Mouse (Mus musculus) urinary bladder, adult 2 months (tissue): Measurements from ENCODE around the gene Olfr545. TPM values are rescaled to one million over a fixed set of nuclear protein-coding genes. Genes with fewer than 3 reads are reported as not detected.
A peak's percentile ranks its signal among the peaks of the same experiment; 100 is the strongest.
"Not testable (repeated sequence)": the region's sequence is repeated elsewhere in the genome, so short reads cannot be mapped to it uniquely, and the experiment has no call there.

ENCODE experiments used
- DNase-seq: peaks from one replicate; pipeline ENCODE4 v3.0.0; 2022; ENCODE audit warnings: low spot score
- polyA plus RNA-seq: library from polyadenylated mRNA; depleted of rRNA; stranded (reverse); fragments of >200 nt; gene quantifications from 2 replicates; pipeline ENCODE4 v1.2.3, GENCODE M21; 2012; rRNA removed

Olfr545 gene
- polyA plus RNA-seq = not detected in 2 replicates

DNA sequence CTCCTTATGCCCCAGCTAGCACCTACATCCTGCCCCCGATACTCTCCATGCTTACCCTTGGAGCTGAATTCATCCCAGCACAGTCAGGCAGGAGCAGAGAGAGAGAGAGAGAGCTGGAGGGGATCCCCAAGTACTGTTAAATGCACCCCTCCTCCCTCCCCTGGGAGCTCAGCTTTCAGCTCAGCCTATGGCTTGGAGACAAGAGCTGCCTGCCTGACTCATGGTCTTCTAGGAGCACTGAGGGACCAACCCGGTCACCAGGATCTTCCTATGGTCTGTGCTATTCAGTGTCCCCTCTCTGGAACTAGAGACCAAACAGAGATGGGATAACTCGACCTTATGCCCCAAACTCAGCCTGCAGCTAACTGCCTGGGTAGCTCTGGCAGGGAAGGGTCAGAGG, at the start of gene Olfr545:
Gene Olfr545 (minus strand): TSS at position 101 of the 400 bp plus-strand sequence.
- no peak for DNase-seq

DNA sequence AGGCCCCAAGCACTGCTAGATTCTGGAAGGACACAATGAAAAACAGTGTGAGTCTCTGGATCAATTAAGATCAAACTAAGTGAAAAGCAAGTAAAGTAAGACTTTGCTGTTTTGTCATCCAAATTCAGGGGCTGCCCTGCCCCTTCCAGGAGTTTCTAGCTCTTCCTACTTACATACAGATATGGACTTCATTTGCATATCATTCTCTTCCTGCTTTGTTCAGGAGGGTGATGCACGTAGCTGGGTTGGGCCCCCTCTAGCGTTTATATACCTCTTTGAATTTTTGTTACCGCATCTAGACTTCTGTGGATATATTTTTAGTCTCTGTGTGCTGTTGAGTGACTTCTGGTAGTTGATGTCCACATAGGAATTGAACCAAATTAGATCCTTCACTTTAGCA, 41.9 kb upstream of the Olfr545 start:
- DNase-seq = no peak

DNA sequence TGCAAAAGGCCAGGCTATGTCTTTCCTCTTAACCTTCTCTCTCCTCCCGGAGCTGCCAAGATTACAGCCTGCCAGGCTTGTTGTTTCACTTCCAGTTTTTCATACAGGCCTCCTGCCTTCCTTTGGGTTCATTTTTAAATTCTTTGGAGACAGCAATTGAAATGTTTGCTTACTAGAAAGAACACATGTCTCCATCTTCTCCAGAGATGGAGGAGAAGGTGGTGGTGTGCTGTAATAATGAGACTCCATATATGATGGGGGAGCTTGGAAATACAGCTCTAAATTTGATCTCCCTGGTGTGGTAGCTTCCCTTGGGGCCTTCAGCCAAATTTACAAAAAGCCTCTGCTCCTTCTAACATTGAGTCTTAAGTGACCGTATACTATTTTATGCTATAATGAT, 41.2 kb upstream of the Olfr545 start, which contains the start of gene Olfr548-ps1:
Gene Olfr548-ps1 (plus strand): TSS at position 301 of the 400 bp plus-strand sequence.
- DNase-seq = no peak

DNA sequence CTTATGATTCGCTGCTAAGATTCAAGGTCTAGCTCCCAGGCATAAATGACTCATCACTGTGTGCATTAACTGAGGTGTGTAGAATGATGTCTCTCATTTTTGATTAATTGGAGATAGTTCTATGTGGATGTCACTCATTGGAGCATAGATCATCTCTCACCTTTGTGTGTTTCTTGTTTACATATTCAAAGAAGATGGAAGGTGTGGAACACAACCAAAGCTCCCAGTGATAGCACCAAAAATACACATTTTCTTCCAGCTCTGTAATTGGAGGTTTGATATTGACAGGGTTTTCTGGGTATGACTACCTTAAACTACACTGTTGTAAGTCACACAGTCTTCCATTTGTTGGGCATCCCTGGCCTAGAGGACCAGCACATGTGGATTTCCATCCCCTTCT, 35.1 kb upstream of the Olfr545 start, which contains the start of gene Olfr547:
Gene Olfr547 (plus strand): TSS at position 301 of the 400 bp plus-strand sequence.
- DNase-seq = no peak

DNA sequence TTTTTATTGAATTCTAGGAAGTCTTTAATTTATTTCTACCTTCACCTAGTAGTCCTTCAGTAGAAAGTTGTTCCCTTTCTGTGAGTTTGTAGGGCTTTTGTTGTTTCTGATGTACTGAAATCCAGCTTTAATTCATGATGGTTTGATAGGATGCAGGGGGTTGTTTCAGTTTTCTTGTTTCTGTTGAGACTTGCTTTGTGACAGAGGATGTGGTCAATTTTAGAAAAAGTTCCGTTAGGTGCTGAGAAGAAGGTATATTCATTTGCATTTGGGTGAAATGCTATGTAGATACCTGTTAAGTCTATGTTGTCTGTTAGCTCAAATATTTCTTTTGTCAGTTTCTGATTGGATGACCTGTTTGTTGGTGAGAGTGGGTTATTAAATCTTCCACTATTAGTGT, 29.7 kb upstream of the Olfr545 start:
- DNase-seq = no peak

DNA sequence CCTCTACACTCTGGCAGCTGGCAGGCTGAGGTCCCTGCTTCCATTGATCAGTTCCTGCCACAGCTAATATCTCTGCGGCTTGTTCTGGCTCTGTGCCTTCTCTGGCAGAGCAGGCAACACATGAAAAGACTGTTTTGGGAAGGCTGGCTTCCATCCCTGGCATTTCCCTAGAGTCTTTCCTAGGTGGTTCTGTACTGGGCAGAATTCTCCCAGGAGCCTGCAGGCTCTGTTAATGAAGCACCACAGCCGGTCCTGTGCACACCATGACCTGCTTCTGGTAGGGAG, 17.6 kb upstream of the Olfr545 start:
- no peak for DNase-seq

DNA sequence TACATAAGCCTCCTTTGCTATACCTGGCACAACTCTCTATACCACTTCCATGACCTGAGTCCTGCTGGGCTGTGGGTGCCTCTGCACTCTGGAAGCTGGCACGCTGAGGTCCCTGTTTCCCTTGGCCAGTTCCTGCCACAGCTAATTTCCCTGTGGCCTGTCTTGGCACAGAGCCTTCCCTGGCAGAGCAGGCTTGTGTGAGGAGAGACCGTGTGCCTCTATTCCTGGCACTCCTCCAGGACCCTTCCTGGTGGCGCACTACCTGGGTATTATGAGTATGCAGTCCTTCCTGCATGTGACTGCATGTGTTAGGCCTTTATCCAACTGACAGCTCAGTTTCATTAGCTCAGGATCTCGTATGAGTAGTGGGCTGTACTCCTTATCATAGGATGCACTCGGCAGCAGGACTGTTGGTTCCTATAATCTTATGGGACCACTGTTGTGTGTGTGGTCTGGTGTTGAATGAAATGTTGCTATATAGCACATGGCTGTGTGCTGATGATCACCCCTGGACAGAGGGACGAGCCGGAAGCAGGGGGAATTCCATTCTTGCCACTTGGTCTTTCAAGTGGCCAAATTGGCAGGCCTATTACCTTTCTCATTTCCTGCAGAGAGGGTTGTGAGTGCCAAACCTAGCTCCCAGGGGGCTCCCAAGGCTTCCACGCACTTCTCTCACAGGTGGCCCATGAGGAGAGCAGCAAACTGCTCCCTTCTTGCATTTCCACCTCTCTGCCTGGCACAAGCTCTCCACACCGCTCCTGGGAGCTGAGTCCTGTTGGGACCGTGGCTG, 17.1 kb upstream of the Olfr545 start:
- no peak for DNase-seq

DNA sequence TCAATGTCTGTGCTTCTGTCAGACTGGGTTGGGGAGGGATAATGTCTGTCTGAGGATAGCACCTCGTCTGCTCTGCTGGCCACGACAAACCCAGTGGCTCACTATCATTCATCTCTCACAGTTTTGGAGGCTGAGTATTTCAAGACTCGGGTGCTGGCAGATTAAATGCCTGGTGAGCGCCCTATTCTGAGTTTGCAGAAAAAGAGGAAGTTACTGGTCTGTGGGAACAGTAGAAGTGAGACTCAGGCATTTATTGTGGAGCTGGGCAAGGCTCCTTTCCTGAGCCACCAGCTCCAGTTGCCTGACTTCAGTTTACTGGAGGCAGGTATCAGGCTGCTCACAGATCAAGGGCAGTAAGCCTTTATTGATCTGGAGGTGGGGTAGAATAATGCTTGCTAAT, 14.8 kb upstream of the Olfr545 start:
- no peak for DNase-seq

DNA sequence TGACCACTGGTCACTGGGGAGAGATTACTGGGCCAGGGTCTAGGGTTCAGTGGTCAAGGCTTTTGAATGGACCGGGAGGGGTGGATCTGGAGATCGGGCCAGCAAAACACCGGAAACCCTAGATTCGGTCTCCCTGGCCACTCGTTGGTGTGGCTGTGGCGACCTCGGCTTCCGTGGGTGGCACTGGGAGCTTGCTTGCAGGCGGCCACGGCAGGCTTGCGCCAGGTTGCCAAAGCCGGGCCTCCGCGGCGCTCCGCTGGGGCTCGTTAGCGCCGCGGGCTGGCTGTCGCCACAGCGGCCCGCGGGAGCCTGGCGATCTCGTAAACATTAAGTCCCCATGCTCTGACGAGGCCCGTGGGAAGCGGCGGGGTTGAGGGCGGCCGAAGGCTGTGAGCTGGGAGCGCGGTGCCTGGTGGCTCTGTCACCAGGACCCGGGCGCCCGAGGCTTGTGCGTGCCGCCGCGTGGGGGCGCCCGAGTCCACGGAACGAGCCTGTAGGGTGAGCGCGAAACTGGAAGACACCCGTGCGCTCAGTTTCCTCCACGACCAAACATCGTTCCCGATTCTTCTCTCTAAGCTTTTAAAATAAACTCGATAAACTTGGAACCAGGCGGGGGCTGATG, 13.6 kb upstream of the Olfr545 start:
- peak; percentile 93 for DNase-seq

DNA sequence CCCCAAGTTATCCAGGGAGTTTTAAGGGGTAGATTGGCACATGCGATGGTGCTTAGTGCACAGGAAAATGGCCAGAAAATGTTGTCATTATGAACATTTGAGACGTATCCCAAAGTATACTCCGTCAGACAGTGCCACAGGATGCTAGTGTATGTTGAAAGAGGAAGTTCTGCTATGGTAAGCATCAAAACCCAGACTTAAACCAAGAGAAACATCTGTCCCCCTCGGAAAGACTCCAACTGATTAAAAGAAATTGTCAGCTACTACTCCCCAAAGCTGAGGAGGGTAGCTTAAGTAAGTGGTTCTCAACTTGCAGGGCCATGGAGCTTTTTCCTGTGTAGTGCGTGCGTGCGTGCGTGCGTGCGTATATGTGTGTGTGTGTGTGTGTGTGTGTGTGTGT, 12.6 kb upstream of the Olfr545 start:
- DNase-seq = no peak

DNA sequence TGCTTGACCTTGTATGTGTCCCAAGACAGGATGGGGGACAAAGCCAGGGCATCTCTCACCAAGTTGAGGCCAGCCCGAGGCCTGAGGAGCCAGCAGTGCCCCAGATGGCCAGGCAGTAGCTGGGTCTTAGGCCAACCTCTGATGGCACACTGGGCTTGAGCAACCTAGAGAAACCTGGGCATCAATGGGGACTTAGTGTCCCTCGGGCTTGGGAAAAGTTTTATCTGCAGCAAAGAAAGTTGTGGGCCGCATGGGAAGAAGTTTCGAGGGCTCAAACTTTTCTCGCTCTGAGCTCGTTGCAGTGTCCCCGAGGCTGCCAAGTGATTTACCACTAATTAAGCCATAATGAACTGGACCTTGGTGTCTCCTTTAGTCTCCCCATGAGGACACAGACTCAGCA, 10.4 kb upstream of the Olfr545 start:
- no peak for DNase-seq

DNA sequence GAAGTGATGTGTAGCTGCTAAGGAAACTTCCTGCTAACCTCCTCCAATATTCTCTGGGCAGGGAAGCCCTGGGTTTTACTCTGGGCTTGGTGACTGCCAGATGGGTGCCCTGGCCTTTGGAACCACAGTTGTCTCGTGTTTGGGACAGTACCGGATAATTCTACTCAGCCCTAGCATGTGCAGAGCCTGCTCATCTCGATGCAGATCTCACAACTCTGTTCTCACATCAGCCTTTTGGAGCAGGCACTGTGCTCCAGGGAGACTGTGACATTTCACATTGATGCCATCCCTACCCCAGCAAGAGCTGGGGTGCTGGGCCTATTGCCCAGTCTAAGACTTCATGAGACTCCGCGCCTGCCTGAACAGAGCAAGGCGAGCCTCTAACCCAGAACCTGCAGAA, 9.3 kb upstream of the Olfr545 start:
- no peak for DNase-seq

DNA sequence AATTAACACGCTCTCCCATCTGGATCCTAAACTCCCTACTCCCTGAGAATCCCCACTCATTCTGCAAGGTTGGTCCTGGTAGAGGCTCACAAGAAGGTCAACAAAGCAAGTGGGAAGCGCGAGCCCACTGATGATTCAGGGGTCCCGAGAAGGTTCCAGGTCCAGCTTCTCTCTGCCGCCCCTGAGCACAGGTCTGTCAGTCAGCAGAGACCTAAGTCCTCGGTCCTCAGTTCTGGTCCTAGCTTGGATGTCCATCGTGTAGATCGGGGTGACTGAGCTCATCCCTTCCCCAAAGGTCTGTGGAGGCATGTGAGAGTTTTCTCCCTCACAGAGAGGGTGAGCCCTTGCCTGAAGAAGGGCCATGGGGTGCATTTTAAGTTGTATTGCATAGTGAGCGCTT, 8.7 kb upstream of the Olfr545 start:
- DNase-seq = no peak

DNA sequence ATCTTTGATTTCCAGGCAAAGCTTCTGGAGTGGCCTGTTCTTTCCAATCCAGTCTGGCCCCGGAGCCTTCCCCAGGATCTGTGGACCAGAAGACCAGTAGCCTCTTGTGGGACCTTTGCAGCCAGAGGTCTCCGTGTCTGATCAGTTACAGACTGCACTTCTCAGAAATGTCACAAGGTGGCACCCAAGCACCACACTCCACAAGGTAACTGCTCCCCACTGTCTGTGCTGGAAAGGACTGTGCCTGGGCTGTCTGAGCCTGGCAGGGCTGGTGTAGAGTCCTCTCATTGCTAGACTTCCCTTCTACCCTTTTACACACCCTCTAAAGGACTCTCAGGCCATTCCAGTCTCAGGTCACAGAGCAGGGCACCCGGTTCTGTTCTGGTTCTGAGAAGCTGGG, 7.5 kb upstream of the Olfr545 start:
- peak; percentile 47 for DNase-seq

DNA sequence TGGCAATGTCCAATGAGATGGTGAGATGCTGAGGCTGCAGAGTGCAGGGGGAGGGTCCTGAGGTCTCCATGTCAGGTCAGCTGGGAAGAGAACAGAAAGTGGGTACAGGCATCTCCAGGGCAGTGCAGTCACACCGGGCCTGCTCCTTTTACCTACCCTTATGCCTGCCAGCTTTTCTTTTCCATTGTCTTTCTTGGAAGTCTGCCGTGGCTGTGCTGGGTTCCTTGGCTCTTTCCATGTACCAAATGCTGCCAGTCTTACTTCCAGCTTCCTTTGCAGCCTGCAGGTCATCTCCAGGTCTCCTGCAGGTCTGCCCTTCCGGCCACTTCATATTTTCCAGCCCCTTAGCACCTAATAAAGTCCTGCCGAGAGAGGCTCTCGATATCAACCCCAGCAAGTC, 2.6 kb upstream of the Olfr545 start:
- no peak for DNase-seq

DNA sequence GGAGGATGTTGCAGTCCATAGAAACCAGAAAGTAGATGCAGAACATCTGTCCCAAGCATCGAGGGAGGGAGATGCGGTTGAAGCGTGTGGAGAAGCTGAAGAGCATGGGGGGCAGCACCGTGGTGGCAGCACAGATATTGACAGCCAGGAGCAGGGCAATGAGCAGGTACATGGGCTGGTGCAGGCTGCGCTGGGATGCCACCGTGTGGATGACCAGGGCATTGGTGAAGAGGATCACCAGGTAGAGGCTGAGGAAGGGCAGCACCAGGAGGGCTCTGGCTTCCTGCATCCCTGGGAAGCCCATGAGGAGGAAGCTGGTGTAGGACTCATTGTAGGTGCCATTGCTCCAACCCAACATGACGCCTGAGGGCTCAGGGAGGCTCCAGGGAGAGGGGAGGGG, 5.0 kb downstream of the Olfr545 start:
- DNase-seq = not testable (repeated sequence)

DNA sequence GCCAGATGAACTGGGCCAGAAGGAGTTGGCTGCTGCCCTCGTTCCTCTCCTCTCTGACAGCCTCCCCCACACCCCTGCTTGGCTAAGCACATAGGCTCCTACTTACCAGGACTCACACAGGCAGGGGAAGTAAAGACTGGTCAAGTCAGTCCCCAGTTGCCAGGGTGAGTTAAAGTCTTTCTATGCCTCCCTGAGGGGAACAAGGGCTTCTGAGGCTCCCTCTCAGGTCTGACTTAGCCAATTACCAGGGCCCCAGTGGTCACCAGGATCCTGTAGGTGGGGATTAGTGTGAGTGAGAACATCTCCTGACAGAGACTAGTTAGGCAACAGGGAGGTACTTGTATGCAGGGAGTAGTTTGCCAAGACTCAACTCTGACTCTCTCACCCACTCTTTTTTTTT, 11.2 kb downstream of the Olfr545 start, which contains the start of gene Olfr544:
Gene Olfr544 (minus strand): TSS at position 153 of the 400 bp plus-strand sequence.
- DNase-seq = no peak

DNA sequence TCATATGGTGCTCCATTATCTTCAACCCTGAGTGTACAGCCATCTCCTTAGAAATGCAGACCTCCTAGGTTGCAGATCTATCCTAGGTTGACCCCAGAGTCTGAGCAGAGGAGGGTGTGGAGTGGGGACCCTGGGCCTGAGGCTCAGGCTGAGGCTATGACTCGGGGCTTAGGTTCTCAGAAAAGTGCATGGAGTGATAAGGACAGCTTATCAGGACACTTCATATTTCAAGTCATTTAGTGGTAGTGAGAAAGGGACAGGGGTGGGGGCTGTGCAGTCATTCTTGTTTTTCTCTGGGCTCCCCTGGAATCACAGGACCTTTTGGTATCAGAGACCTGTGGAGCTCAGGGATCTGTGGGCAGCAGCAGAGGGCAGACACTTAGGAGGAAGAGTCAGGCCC, 13.3 kb downstream of the Olfr545 start:
- DNase-seq = no peak

DNA sequence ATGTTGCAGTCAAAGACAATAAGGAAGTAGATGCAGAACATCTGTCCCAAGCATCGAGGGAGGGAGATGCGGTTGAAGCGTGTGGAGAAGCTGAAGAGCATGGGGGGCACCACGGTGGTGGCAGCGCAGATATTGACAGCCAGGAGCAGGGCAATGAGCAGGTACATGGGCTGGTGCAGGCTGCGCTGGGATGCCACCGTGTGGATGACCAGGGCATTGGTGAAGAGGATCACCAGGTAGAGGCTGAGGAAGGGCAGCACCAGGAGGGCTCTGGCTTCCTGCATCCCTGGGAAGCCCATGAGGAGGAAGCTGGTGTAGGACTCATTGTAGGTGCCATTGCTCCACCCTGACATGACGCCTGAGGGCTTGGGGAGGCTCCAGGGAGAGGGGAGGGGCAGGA, 14.6 kb downstream of the Olfr545 start:
- DNase-seq = not testable (repeated sequence)

DNA sequence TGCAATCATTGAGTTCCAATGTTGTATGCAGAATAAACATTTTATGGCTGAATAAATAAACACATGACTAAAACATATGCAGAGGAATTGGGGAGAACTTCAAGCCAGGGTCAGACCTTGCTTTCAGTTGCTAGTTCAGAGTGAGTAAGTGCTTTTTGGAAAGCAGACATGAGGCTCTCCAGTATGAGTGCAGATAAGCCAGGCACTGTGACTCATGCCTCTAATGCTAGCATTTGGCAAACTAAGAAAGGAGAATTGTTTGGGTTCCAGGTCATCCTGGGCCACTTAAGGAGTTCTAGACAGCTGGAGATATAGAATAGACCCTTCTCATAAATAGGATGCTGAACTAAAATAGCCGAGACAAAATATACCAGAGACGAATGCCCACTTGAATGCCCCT, 15.7 kb downstream of the Olfr545 start:
- no peak for DNase-seq

DNA sequence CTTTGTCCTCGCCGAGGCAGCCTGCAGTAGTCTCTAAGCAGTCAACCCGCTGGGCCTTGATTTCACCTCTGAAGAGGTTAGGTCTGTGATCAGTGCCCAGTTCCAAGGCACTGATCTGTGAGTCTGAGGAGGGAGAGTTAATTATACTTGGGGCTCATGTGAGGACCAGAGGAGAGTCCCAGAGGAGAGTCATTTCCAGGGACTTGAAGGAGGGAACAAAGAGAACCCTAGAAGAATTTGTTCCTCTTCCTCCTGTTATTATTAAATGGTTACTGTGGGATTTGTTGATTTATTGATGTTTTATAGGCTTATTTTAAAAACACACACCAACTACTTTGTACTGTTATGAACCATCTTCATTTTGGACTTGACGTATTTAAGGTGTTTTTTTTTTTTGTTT, 17.8 kb downstream of the Olfr545 start, which contains the start of gene Olfr543:
Gene Olfr543 (minus strand): TSS at position 101 of the 400 bp plus-strand sequence.
- no peak for DNase-seq

DNA sequence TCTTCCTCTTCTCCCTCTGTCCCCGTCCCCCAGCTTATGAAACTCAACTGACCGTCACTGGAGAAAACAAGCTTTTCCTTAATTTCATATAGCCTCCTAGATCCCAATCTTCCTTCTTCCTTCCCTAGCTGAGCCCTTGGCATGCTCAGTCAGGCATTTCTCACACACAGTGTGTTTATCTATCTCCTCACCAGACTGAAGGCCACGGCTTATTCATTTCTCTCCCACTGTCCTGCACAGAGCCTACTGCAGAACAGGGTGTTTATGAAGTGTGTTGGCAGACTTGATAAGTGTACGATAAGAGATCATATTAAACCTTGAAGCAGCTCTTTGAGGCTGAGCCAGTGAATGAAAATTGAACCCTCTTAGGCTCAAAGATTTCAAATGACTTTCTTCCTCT, 18.6 kb downstream of the Olfr545 start:
- no peak for DNase-seq

DNA sequence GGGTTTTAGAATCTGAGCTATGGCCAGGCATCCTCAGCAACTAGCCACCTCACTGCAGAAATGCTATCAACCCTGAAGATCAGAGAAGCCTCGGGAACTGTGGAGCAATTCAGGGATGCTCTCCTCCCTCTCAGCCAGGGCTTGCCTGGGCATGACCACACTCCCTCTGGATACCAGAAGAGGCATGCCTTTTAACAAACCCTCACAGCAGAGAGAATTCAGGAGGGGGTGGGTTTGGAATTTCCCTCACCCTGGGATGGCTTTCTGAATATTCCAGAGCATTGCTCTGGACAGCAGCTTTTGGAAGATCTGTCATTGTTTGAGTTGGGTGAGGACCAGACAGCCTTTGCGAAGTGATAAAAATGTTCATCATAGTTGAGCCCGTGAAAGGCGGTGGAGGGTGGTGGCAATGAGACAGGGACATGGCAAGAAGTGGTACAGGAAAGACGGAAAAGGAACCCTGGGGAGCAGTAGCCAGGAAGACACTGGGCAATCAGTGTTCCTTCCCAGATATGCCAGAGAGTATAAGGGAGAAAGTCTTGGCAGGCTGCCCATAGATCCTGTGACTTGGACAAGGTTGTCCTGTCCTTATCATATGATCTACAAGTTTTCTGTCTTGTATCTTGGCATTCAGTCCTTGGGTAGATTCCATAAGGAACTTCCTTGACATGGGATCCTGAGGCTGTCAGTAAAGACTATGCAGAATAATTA, 19.9 kb downstream of the Olfr545 start:
- no peak for DNase-seq
